Mouse (Mus musculus) cerebellum, adult 2 months (tissue): ENCODE measurements around the gene Ccdc115.

Experiments
- CTCF ChIP-seq: fragments of 200-500 bp; IDR thresholded peaks from 2 replicates; pipeline ENCODE4 v1.5.1; 2011; ENCODE audit warnings: low read depth, mild to moderate bottlenecking, control low read depth, low read length, moderate library complexity, borderline replicate concordance; ENCODE audit not compliant: insufficient read depth
- POLR2A ChIP-seq: fragments of 200-500 bp; IDR thresholded peaks from 2 replicates; pipeline ENCODE4 v1.6.1; 2011; ENCODE audit warnings: low read length, control low read depth, borderline replicate concordance; ENCODE audit not compliant: insufficient read depth

DNA sequence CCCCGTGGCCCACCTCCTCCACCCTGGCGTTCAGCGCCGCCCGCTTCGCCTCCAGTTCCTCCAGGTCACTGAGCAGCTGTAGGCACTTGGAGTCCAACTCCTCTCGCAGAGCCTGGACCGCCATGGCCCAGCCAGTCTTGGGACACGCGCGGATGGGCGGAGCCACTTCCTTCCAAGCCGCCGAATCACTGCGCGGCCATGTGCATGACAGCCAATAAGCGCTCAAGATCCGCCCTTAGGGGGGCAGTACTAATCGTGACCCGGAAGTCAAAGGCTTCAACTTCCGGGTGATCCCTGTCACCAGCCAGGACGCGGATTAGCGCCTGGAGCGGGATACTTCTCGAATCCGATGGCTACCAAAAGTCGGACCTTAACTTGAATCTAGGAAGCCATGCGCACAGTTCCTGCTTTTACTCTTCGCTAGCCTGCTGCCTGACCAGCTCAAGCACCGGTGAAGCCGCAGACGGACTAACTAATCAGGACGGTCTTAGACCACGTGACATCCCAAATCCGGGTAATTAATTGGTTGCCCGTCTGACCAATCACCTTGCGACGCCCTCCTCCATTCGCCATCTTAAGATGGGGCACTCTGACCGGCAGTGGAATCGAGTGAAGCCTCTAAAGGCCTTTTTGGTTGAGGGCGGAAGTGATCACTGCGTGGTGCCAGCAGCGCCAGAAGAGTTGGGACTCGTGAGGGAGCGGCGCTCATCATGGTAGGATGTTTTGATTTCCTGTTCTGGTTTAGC lies at the start of gene Ccdc115, which contains the start of gene Imp4:
- TF ChIP-seq CTCF (no peak), POLR2A (peak; percentile 81)
